Mouse (Mus musculus) liver, embryonic 11.5 days (tissue): Measurements from ENCODE around the gene Dnajc13. TPM values are rescaled to one million over a fixed set of nuclear protein-coding genes. Genes with fewer than 3 reads are reported as not detected.

Experiments used
- ATAC-seq: fragments of 200-750 bp; cut with Nextera tagmentation; replicated peaks from 2 replicates; pipeline ENCODE4 v1.8.0; 2017; ENCODE audit warnings: moderate number of reproducible peaks, mild to moderate bottlenecking, moderate TSS enrichment, moderate library complexity; ENCODE audit not compliant: low FRiP score
- DNase-seq: peaks from one replicate; pipeline ENCODE4 v3.0.0-alpha.2; 2017; ENCODE audit warnings: low spot score
- H3K27ac ChIP-seq: fragments of 300-500 bp; sonication (generic); 2 replicates; pipeline ENCODE4 v1.5.1; 2014; ENCODE audit warnings: mild to moderate bottlenecking, low read depth, low read length, control low read depth
- H3K27me3 ChIP-seq: fragments of 300-500 bp; sonication (generic); replicated peaks from 2 replicates; pipeline ENCODE4 v1.6.1; 2014; ENCODE audit warnings: low read length, mixed read lengths; ENCODE audit not compliant: control insufficient read depth, insufficient read depth
- H3K36me3 ChIP-seq: fragments of 300-500 bp; sonication (generic); 2 replicates; pipeline ENCODE4 v1.6.1; 2014; ENCODE audit warnings: mild to moderate bottlenecking, low read length, moderate library complexity, mixed read lengths; ENCODE audit not compliant: control insufficient read depth, insufficient read depth
- H3K4me1 ChIP-seq: fragments of 300-500 bp; sonication (generic); replicated peaks from 2 replicates; pipeline ENCODE4 v1.6.1; 2014; ENCODE audit warnings: low read length, mixed read lengths; ENCODE audit not compliant: control insufficient read depth, insufficient read depth
- H3K4me2 ChIP-seq: fragments of 300-500 bp; sonication (generic); 2 replicates; pipeline ENCODE4 v1.6.1; 2014; ENCODE audit warnings: mild to moderate bottlenecking, control low read depth, moderate library complexity
- H3K4me3 ChIP-seq: fragments of 300-500 bp; sonication (generic); 2 replicates; pipeline ENCODE4 v1.5.1; 2014; ENCODE audit warnings: low read depth, low read length, control low read depth
- H3K9ac ChIP-seq: fragments of 300-500 bp; sonication (generic); 2 replicates; pipeline ENCODE4 v1.6.1; 2014; ENCODE audit warnings: low read depth, low read length, control low read depth
- H3K9me3 ChIP-seq: fragments of 300-500 bp; sonication (generic); 2 replicates; pipeline ENCODE4 v1.6.1; 2016; ENCODE audit warnings: low read length, inconsistent platforms, mixed read lengths; ENCODE audit not compliant: control insufficient read depth
- WGBS: fragments of 180-500 bp; shearing (Covaris S2); extraction: QIAGEN DNeasy Blood & Tissue Kit; methylation state at CpG from one replicate; pipeline ENCODE4 v1.1.7; 2014; 5-methylcytosine and 5-hydroxymethylcytosine counted together
- polyA plus RNA-seq: library from polyadenylated mRNA; unstranded; fragments of >200 nt; fragmentation: Nextera tagmentation; extraction: Ambion mirVana; gene quantifications from 2 replicates; pipeline ENCODE4 v1.2.1, GENCODE M21; 2014

The Dnajc13 gene
- polyA plus RNA-seq, 1 experiment from 2014 or later, result 22.6 TPM

DNA sequence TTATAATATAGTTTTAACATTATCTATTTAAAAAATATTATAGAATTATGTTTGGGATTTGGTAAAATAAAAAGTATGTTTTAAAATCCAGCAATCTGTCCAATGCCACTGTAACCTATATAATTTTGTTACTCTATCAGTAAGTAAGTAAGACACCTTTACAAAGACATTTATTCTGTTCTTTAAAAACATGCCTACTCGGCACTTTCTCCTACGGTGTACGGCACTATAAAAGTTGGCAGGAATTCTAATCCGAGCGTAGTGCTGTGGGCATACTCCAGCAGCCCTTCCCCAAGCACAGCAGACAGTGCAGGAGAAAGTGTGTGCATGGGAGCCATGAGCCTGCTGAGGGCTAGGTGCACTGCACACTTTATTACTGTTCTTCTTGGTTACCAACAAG lies 75.7 kb downstream of the Dnajc13 start:
- Histone ChIP-seq H3K9me3 (no peaks in the 10 kb centered on the region), H3K4me3 (no peak overlapping the region), H3K4me1 (no peaks in the 10 kb centered on the region), H3K9ac (no peak overlapping the region), H3K27me3 (no peaks in the 10 kb centered on the region), H3K4me2 (no peak overlapping the region), H3K36me3 (peaks cover 20% of the 10 kb centered on the region), H3K27ac (no peak overlapping the region)
- ATAC-seq (no peak), DNase-seq (no peak)
- WGBS, result 93% methylated on average over 5 of the region's 5 CpGs

- no peak overlapping the region for H3K9ac ChIP-seq
- no peaks in the 10 kb centered on the region for H3K9me3 ChIP-seq
- no peaks in the 10 kb centered on the region for H3K4me1 ChIP-seq
- no peak overlapping the region for H3K4me2 ChIP-seq
- DNase-seq, result no peak
- H3K27me3 ChIP-seq, result no peaks in the 10 kb centered on the region
- H3K36me3 ChIP-seq, result peaks cover 19% of the 10 kb centered on the region
- ATAC-seq, result no peak
- WGBS, result 92% methylated on average over 5 of the region's 5 CpGs
- H3K27ac ChIP-seq, result no peak overlapping the region
- no peak overlapping the region for H3K4me3 ChIP-seq
These were observed 79.5 kb downstream of the Dnajc13 start for GRCm38 (mm10) chr9:104183181-104183580.

DNA sequence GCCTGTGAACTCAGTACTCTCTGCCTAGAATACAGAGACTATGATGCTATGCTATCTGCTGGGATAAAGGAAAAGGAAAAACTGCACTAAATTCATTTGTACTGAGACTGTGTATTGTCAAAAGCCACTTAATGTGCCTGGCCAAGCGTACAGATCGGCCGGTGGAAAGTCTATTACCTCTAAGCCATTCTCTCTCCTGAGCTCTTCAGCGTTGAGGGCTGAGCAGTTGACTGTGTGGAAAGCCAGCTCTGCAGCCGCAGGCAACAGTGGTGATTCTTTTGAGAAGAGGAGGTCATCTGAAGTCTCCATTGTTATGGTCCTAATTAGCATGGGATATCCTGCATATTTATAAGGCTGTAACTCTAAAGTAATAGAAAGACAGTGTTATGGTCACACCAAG lies 80.4 kb downstream of the Dnajc13 start:
- Histone ChIP-seq H3K4me2 (no peak overlapping the region), H3K27me3 (no peaks in the 10 kb centered on the region), H3K9ac (no peak overlapping the region), H3K9me3 (no peaks in the 10 kb centered on the region), H3K4me1 (no peaks in the 10 kb centered on the region), H3K27ac (no peak overlapping the region), H3K4me3 (no peak overlapping the region), H3K36me3 (peaks cover 19% of the 10 kb centered on the region)
- DNase-seq, result no peak
- WGBS, result 98% methylated on average over 5 of the region's 5 CpGs
- no peak for ATAC-seq

DNA sequence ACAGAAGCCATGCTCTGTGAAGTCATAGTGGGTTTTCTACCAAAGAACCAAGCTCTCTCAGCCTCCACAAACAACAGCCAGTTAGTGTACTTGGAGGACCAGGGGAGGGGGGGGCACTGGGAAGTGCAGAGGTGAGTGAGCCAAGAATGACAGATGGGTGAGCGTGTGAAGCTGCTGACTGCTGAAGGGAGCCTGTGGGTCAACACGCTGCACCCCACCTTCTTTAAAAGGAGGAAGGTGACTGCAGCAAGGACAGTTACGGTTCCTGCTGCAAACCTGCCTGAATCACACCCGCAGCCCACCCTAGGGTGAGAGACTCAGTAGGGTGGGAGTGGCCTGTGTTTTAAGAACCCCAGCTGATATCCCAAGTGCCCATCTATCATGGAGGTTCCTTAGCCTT lies 81.1 kb downstream of the Dnajc13 start:
- DNase-seq (no peak), ATAC-seq (no peak)
- H3K9ac ChIP-seq, result no peak overlapping the region
- no peak overlapping the region for H3K27ac ChIP-seq
- H3K4me3 ChIP-seq, result no peak overlapping the region
- H3K27me3 ChIP-seq, result no peaks in the 10 kb centered on the region
- WGBS, result 95% methylated on average over 4 of the region's 4 CpGs
- no peaks in the 10 kb centered on the region for H3K4me1 ChIP-seq
- H3K36me3 ChIP-seq, result peaks cover 18% of the 10 kb centered on the region
- no peak overlapping the region for H3K4me2 ChIP-seq
- H3K9me3 ChIP-seq, result no peaks in the 10 kb centered on the region

- Histone ChIP-seq H3K36me3 (peaks cover 22% of the 10 kb centered on the region), H3K9ac (no peak overlapping the region), H3K4me2 (no peak overlapping the region), H3K9me3 (no peaks in the 10 kb centered on the region), H3K4me3 (no peak overlapping the region), H3K27me3 (no peaks in the 10 kb centered on the region), H3K4me1 (no peaks in the 10 kb centered on the region), H3K27ac (no peak overlapping the region)
- ATAC-seq (no peak), DNase-seq (no peak)
- 91% methylated on average over 6 of the region's 6 CpGs for WGBS
These were observed 82.7 kb downstream of the Dnajc13 start for GRCm38 (mm10) chr9:104180046-104180445.

- 95% methylated on average over 6 of the region's 6 CpGs for WGBS
- Histone ChIP-seq H3K4me3 (no peak overlapping the region), H3K9me3 (no peaks in the 10 kb centered on the region), H3K4me2 (no peak overlapping the region), H3K4me1 (no peaks in the 10 kb centered on the region), H3K27ac (no peak overlapping the region), H3K9ac (no peak overlapping the region), H3K27me3 (no peaks in the 10 kb centered on the region), H3K36me3 (peaks cover 15% of the 10 kb centered on the region)
- no peak for ATAC-seq
- DNase-seq, result no peak
These were observed 90.4 kb downstream of the Dnajc13 start for GRCm38 (mm10) chr9:104172342-104172741.

GRCm38 (mm10) chr9:104171651-104172050 lies 91.1 kb downstream of the Dnajc13 start:
- H3K4me3 ChIP-seq, result no peak overlapping the region
- no peaks in the 10 kb centered on the region for H3K4me1 ChIP-seq
- H3K4me2 ChIP-seq, result no peak overlapping the region
- no peak for DNase-seq
- no peak overlapping the region for H3K9ac ChIP-seq
- H3K9me3 ChIP-seq, result no peaks in the 10 kb centered on the region
- 91% methylated on average over 6 of the region's 6 CpGs for WGBS
- H3K27me3 ChIP-seq, result no peaks in the 10 kb centered on the region
- no peak overlapping the region for H3K27ac ChIP-seq
- no peak for ATAC-seq
- peaks cover 17% of the 10 kb centered on the region for H3K36me3 ChIP-seq

- no peak overlapping the region for H3K27ac ChIP-seq
- H3K9me3 ChIP-seq, result no peaks in the 10 kb centered on the region
- ATAC-seq (no peak), DNase-seq (no peak)
- H3K36me3 ChIP-seq, result peaks cover 21% of the 10 kb centered on the region
- no peaks in the 10 kb centered on the region for H3K4me1 ChIP-seq
- 92% methylated on average over 10 of the region's 10 CpGs for WGBS
- H3K9ac ChIP-seq, result no peak overlapping the region
- H3K27me3 ChIP-seq, result no peaks in the 10 kb centered on the region
- H3K4me2 ChIP-seq, result no peak overlapping the region
- H3K4me3 ChIP-seq, result no peak overlapping the region
These were observed 92.7 kb downstream of the Dnajc13 start for GRCm38 (mm10) chr9:104169986-104170385.

DNA sequence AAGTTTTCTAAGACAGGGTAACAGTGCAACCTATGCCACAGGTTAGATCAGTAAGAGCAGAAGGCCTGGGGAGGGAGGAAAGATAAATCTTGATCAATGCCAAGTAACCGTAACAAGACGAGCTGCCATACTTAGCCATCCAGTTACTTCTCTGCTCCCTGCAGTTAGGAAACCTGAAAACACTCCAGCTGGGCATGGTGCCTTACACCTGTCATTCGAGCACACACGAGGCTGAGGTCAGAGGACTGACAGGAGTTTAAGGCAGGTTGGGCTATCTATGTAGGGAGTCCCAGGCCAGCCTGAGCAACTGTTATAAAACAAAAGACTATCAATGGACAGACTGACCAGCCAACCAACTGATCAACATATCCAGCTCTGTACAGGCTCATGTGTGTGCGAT lies 96.8 kb downstream of the Dnajc13 start:
- Histone ChIP-seq H3K4me2 (no peak overlapping the region), H3K4me3 (no peak overlapping the region), H3K9ac (no peak overlapping the region), H3K27ac (no peak overlapping the region), H3K4me1 (no peaks in the 10 kb centered on the region), H3K36me3 (peaks cover 24% of the 10 kb centered on the region), H3K27me3 (no peaks in the 10 kb centered on the region), H3K9me3 (no peaks in the 10 kb centered on the region)
- no peak for ATAC-seq
- 88% methylated on average over 5 of the region's 5 CpGs for whole genome bisulfite sequencing
- no peak for DNase-seq
